Mouse (Mus musculus): Measurements from ENCODE around the gene Ercc6l2.
A peak's percentile ranks its signal among the peaks of the same experiment; 100 is the strongest.

DNA sequence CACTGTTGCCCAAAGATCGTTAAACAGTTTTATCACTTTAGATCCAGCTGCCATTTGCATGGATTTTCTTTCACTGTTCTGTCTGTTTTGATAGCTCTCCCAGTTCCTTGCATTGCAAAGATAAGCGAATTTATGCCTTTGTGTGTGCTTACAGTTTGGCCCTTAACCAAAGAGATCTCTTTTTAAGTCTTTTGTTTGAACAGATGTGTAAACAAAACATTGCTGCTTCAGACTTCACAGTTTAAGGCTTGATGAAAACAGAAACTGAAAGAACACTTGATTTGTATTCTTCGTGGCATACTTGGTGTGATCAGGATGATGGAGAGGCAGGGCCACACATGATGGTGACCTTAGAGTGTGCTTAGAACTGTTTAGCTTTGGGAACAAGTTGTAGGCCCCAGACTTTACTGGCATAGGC is 70.5 kb downstream of the Ercc6l2 start:
- TF ChIP-seq EP300 (IDR thresholded peaks at IDR 0.05; ENCODE audit: low read depth) (peak; percentile 98), CTCF (IDR thresholded peaks at IDR 0.05; ENCODE audit: low read depth) (no peak)
